Mouse (Mus musculus): Measurements from ENCODE around the gene Rgs8. TPM values are rescaled to one million over a fixed set of nuclear protein-coding genes. Genes with fewer than 3 reads are reported as not detected.

Rgs8 gene
- polyA plus RNA-seq, 1 experiment = 0.16 TPM

DNA sequence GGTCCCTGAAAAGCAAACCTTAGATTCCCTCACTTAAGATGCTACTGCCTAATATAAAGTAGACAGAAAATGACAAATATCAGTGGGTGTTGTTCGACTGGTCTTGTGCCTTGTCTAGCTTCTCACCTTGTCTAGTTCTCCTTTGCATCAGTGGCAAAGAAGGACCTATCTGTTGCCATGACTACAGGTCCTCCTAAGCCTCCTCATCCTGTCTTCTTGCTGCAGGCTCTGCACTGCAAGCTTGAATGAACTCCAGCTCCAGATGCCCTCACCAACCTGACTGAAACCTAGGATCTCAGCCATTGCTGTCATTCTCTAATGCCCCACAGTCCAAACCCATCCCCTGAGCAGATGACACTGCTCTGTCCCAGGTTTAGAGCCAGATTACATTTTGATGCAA is 65.2 kb downstream of the Rgs8 start:
- H3K4me2 ChIP-seq (ENCODE audit: low read depth) = no peak overlapping the region
- TF ChIP-seq E2F4 (IDR thresholded peaks at IDR 0.05; ENCODE audit: insufficient read depth) (no peak), TCF3 (IDR thresholded peaks at IDR 0.05; ENCODE audit: insufficient read length, low read depth) (no peak), MYOD1 (IDR thresholded peaks at IDR 0.05; ENCODE audit: control insufficient read depth in 1 of 3, insufficient read length in 2 of 3, low read depth in 2 of 3) (no peak), MAX (IDR thresholded peaks at IDR 0.05; ENCODE audit: low read depth) (no peak)
- no peaks in the 10 kb centered on the region for H3K36me3 ChIP-seq (ENCODE audit: control insufficient read depth, insufficient read depth)
- no peaks in the 10 kb centered on the region for H3K27me3 ChIP-seq (ENCODE audit: control insufficient read depth, insufficient read depth, insufficient read length)
- no peaks in the 10 kb centered on the region for H3K79me2 ChIP-seq (ENCODE audit: control insufficient read depth, insufficient read depth)
- no peak overlapping the region for H3ac ChIP-seq (ENCODE audit: control insufficient read depth, insufficient read length)
- H3K4me3 ChIP-seq = no peak overlapping the region

GRCm38 (mm10) chr1:153720935-153721334 is 68.1 kb downstream of the Rgs8 start:
- no peak for TF ChIP-seq MYOG (IDR thresholded peaks at IDR 0.05; ENCODE audit: control insufficient read depth in 1 of 3, insufficient read depth in 1 of 3, insufficient read length in 2 of 3, low read depth in 2 of 3)
- TF ChIP-seq CEBPB (IDR thresholded peaks at IDR 0.05; ENCODE audit: insufficient read depth, poor library complexity, severe bottlenecking) = no peak
- TF ChIP-seq TCF12 (IDR thresholded peaks at IDR 0.05; ENCODE audit: insufficient read depth, poor library complexity, severe bottlenecking) = no peak
- no peak for TF ChIP-seq POLR2AphosphoS2 (IDR thresholded peaks at IDR 0.05; ENCODE audit: insufficient read length, low read depth)
- TF ChIP-seq USF1 (IDR thresholded peaks at IDR 0.05; ENCODE audit: low read depth) = no peak
- TF ChIP-seq REST (IDR thresholded peaks at IDR 0.05; ENCODE audit: insufficient read depth, insufficient read length) = no peak
- TF ChIP-seq POLR2A (IDR thresholded peaks at IDR 0.05; ENCODE audit: insufficient read length, low read depth) = no peak
- TF ChIP-seq SRF (IDR thresholded peaks at IDR 0.05; ENCODE audit: control insufficient read depth, insufficient read length, low read depth) = no peak
- TF ChIP-seq MAX (IDR thresholded peaks at IDR 0.05; ENCODE audit: low read depth) = no peak
- no peak for TF ChIP-seq E2F4 (IDR thresholded peaks at IDR 0.05; ENCODE audit: insufficient read depth)
- no peak for TF ChIP-seq TCF3 (IDR thresholded peaks at IDR 0.05; ENCODE audit: insufficient read length, low read depth)
- no peak for TF ChIP-seq MYOD1 (IDR thresholded peaks at IDR 0.05; ENCODE audit: control insufficient read depth in 1 of 3, insufficient read length in 2 of 3, low read depth in 2 of 3)

DNA sequence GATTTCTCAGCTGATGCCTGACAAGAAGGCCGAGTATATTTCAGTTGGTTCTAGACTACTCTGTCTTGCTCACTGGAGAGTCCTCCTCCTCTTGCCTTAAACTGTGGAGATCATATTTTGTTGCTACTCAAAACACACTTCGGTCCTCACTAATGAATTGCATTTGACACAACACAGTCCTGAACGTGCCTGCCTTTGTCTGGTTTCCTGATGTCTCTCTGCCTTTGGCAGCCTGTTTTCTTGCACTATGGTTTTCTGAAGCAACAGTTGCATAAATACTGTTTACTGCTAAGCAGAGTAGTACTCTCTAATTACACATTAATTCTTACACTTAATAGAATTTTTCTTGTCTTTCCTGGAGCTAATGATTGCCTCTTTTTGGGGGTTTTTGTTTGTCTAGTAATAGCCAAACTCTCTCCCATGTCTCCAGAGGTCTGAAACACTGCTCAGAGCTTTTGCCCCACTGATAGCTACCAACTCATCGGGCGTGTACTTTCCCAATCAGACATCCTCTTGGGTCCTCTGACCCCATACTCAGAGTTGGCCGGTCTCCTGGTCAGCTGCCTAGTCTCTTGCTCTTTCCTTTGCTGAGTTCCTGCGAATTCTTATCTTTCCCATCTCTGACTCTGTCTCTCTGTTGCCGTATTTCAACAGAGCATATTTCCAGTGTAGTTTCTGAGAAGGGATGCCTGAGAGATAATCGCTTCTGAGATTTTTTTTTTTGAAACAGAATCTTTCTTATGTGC is 68.9 kb downstream of the Rgs8 start:
- no peak for TF ChIP-seq MYOD1 (IDR thresholded peaks at IDR 0.05; ENCODE audit: control insufficient read depth in 1 of 3, insufficient read length in 2 of 3, low read depth in 2 of 3)
- no peak for TF ChIP-seq TCF12 (IDR thresholded peaks at IDR 0.05; ENCODE audit: insufficient read depth, poor library complexity, severe bottlenecking)
- no peak for TF ChIP-seq MAX (IDR thresholded peaks at IDR 0.05; ENCODE audit: low read depth)
- no peak for TF ChIP-seq E2F4 (IDR thresholded peaks at IDR 0.05; ENCODE audit: insufficient read depth)
- no peak for TF ChIP-seq USF1 (IDR thresholded peaks at IDR 0.05; ENCODE audit: low read depth)
- H3ac ChIP-seq (ENCODE audit: control insufficient read depth, insufficient read length) = no peak overlapping the region
- H3K4me2 ChIP-seq (ENCODE audit: low read depth) = no peak overlapping the region
- no peaks in the 10 kb centered on the region for H3K36me3 ChIP-seq (ENCODE audit: control insufficient read depth, insufficient read depth)
- H3K79me2 ChIP-seq (ENCODE audit: control insufficient read depth, insufficient read depth) = no peaks in the 10 kb centered on the region
- no peak overlapping the region for H3K4me3 ChIP-seq
- H3K27me3 ChIP-seq (ENCODE audit: control insufficient read depth, insufficient read depth, insufficient read length) = no peaks in the 10 kb centered on the region

More at GRCm38 (mm10) chr1:153720935-153721334, 68.1 kb downstream of the Rgs8 start:
- Histone ChIP-seq H3K4me2 (ENCODE audit: low read depth) (no peak overlapping the region), H3K27me3 (ENCODE audit: control insufficient read depth, insufficient read depth, insufficient read length) (no peaks in the 10 kb centered on the region), H3K36me3 (ENCODE audit: control insufficient read depth, insufficient read depth) (no peaks in the 10 kb centered on the region), H3ac (ENCODE audit: control insufficient read depth, insufficient read length) (no peak overlapping the region), H3K4me3 (no peak overlapping the region), H3K79me2 (ENCODE audit: control insufficient read depth, insufficient read depth) (no peaks in the 10 kb centered on the region)

- no peak overlapping the region for H3K4me2 ChIP-seq (ENCODE audit: low read depth)
- TF ChIP-seq USF1 (IDR thresholded peaks at IDR 0.05; ENCODE audit: low read depth) = no peak
- no peak for TF ChIP-seq MAX (IDR thresholded peaks at IDR 0.05; ENCODE audit: low read depth)
- TF ChIP-seq POLR2AphosphoS2 (IDR thresholded peaks at IDR 0.05; ENCODE audit: insufficient read length, low read depth) = no peak
- no peak for TF ChIP-seq POLR2A (IDR thresholded peaks at IDR 0.05; ENCODE audit: insufficient read length, low read depth)
- TF ChIP-seq MYOG (IDR thresholded peaks at IDR 0.05; ENCODE audit: control insufficient read depth in 1 of 3, insufficient read depth in 1 of 3, insufficient read length in 2 of 3, low read depth in 2 of 3) = no peak
- TF ChIP-seq MYOD1 (IDR thresholded peaks at IDR 0.05; ENCODE audit: control insufficient read depth in 1 of 3, insufficient read length in 2 of 3, low read depth in 2 of 3) = no peak
- no peak for TF ChIP-seq SRF (IDR thresholded peaks at IDR 0.05; ENCODE audit: control insufficient read depth, insufficient read length, low read depth)
- TF ChIP-seq REST (IDR thresholded peaks at IDR 0.05; ENCODE audit: insufficient read depth, insufficient read length) = no peak
- no peak for TF ChIP-seq TCF12 (IDR thresholded peaks at IDR 0.05; ENCODE audit: insufficient read depth, poor library complexity, severe bottlenecking)
- TF ChIP-seq E2F4 (IDR thresholded peaks at IDR 0.05; ENCODE audit: insufficient read depth) = no peak
- TF ChIP-seq TCF3 (IDR thresholded peaks at IDR 0.05; ENCODE audit: insufficient read length, low read depth) = no peak
- no peak for TF ChIP-seq CEBPB (IDR thresholded peaks at IDR 0.05; ENCODE audit: insufficient read depth, poor library complexity, severe bottlenecking)
- no peak overlapping the region for H3K4me3 ChIP-seq
- no peak overlapping the region for H3ac ChIP-seq (ENCODE audit: control insufficient read depth, insufficient read length)
- H3K27me3 ChIP-seq (ENCODE audit: control insufficient read depth, insufficient read depth, insufficient read length) = no peaks in the 10 kb centered on the region
- H3K36me3 ChIP-seq (ENCODE audit: control insufficient read depth, insufficient read depth) = no peaks in the 10 kb centered on the region
- no peaks in the 10 kb centered on the region for H3K79me2 ChIP-seq (ENCODE audit: control insufficient read depth, insufficient read depth)
Observed at GRCm38 (mm10) chr1:153723426-153723825, 70.6 kb downstream of the Rgs8 start.

GRCm38 (mm10) chr1:153726636-153727035 is 73.8 kb downstream of the Rgs8 start:
- TF ChIP-seq CEBPB (IDR thresholded peaks at IDR 0.05; ENCODE audit: insufficient read depth, poor library complexity, severe bottlenecking) (no peak), SRF (IDR thresholded peaks at IDR 0.05; ENCODE audit: control insufficient read depth, insufficient read length, low read depth) (no peak), POLR2A (IDR thresholded peaks at IDR 0.05; ENCODE audit: insufficient read length, low read depth) (no peak), USF1 (IDR thresholded peaks at IDR 0.05; ENCODE audit: low read depth) (no peak)
- Histone ChIP-seq H3K4me3 (no peak overlapping the region), H3K79me2 (ENCODE audit: control insufficient read depth, insufficient read depth) (no peaks in the 10 kb centered on the region), H3K27me3 (ENCODE audit: control insufficient read depth, insufficient read depth, insufficient read length) (no peaks in the 10 kb centered on the region), H3K36me3 (ENCODE audit: control insufficient read depth, insufficient read depth) (no peaks in the 10 kb centered on the region), H3K4me2 (ENCODE audit: low read depth) (no peak overlapping the region), H3ac (ENCODE audit: control insufficient read depth, insufficient read length) (no peak overlapping the region)
